Mouse (Mus musculus) T-cell, adult 2 months (primary cell): ENCODE data around the gene Gm9821.

Experiments
- DNase-seq: peaks from one replicate; pipeline ENCODE4 v3.0.0; 2022; ENCODE audit warnings: low spot score

Gm9821 gene

DNA sequence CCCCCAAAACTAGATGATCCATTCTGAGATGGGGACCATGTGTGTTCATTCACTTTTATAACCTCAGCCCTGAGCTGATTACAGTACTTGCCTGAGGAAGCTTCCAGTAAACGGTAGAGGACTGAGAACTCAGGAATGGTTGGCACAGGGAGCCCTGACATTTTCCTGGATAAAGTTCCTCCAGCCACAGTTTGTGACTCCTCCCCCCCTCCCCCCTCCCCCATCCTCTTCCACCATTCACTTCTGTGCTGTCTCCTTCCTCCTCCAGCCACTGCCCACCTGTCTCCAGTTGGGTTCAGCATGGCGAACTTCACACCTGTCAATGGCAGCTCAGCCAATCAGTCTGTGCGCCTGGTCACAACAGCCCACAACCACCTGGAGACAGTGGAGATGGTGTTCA, 18.6 kb upstream of the Gm9821 start, which contains the start of gene Chrm4:
Gene Chrm4 (plus strand): TSS at position 301 of the 400 bp plus-strand sequence.
- no peak for DNase-seq

DNA sequence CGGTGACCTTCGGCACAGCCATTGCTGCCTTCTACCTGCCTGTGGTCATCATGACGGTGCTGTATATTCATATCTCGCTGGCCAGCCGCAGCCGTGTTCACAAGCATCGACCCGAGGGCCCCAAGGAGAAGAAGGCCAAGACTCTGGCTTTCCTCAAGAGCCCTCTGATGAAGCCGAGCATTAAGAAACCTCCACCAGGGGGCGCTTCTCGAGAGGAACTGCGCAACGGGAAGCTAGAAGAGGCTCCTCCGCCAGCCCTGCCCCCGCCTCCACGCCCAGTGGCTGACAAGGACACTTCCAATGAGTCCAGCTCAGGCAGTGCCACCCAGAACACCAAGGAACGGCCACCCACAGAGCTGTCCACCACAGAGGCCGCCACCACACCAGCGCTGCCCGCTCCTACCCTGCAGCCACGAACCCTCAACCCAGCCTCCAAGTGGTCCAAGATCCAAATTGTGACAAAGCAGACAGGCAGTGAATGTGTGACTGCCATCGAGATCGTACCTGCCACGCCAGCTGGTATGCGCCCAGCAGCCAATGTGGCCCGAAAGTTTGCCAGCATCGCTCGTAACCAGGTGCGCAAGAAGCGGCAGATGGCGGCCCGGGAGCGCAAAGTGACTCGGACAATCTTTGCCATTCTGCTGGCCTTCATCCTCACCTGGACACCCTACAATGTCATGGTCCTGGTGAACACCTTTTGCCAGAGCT, 17.5 kb upstream of the Gm9821 start:
- peak; percentile 73 for DNase-seq

GRCm38 (mm10) chr2:91928534-91929350, 16.8 kb upstream of the Gm9821 start:
- no peak for DNase-seq

- no peak for DNase-seq
Observed at GRCm38 (mm10) chr2:91929455-91929854, 16.0 kb upstream of the Gm9821 start.

GRCm38 (mm10) chr2:91929936-91930335, 15.6 kb upstream of the Gm9821 start:
- no peak for DNase-seq

DNA sequence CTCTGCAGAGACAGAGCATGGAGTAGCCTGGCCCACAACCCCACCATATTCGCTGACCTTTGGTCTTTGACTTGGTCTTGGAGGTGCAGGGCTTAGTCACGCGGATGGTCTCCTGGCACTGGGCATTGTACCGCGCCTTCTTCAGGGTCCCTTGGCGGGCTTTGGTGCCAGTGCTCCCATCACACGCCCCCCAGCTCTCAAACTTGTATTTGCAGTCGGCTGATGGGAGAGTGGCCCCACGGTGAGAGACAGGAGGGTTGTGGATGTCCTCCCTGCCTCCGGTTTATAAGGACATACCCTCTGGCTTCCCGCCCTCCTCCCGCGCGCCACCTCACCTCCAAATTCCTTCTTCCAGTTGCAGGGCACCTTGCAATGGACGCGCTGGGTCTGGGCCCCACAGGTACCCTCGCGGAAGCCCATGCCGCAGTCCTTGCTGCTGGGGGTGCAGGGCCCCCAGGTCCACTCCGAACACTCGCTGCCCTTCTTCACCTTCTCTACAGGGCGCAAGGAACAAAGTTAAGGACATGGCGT, 14.7 kb upstream of the Gm9821 start:
- DNase-seq = no peak

DNA sequence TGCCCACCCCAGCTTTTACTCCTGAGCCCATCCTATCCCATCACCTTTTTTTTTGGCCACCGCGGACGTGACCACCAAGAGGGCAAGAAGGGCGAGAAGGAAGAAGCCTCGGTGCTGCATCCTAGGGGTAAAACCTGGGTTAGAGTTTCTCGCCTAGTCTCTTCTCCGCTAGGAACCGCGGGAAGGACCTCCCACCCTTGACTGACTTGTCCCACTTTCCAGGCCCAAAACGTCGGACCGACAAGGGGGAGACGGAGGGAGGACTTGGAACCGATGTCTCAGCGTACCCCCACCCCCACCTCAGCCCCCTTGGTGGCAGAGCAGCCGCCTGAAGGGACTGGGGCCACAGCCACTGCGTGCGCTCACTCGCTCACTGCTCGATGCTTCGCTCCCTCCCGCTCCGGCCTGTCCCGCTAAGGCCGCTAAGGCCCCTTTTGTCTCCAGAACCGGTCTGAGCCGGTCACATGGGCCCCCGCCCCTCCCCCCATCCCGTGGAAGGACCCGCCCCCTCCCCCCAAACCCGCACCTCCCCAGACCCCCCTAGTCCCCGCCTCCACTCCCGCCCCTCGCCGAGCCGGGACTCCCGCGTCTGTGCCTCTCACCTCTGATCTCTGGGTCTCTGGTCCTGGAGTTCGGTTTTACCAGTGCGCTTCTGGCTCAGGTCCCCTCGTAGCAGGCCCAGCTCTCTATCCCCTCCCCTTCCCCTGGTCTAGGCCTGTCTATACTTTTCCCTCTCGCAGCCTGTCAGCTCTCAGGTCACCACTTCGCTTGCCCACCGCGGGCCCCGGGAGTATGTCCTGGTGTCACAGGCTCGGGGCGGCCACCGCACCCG, 14.0 kb upstream of the Gm9821 start:
- DNase-seq = no peak

DNA sequence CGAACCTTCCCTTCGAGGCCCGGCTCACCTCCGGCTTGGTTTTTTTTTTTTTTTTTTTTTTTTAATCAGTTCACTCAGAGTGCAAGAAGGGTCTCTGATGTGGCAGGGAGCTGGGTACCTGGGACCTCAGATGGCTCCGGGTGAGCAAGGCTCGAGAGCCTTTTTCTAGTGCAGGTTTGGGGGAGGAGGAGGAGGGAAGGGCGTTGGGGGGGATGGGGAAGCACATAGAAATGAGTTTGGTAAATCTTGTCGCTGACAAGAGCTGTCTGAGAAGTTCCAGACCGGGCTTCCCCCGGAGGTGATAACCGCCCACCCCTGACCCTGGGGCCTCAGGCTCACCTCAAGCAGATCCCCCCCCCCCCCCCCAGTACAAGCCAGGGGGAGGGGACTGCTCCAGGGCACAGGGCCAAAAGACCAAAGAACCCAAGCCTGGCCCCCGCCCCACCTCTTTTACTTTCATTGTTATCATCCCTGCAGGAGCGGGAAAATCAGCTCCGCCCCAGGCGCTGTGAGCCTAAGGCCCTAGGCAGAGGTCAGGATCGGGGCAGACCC, 13.3 kb upstream of the Gm9821 start, which contains the start of gene Mdk:
Gene Mdk (minus strand): TSS at position 138 of the 552 bp plus-strand sequence.
- DNase-seq = no peak

DNA sequence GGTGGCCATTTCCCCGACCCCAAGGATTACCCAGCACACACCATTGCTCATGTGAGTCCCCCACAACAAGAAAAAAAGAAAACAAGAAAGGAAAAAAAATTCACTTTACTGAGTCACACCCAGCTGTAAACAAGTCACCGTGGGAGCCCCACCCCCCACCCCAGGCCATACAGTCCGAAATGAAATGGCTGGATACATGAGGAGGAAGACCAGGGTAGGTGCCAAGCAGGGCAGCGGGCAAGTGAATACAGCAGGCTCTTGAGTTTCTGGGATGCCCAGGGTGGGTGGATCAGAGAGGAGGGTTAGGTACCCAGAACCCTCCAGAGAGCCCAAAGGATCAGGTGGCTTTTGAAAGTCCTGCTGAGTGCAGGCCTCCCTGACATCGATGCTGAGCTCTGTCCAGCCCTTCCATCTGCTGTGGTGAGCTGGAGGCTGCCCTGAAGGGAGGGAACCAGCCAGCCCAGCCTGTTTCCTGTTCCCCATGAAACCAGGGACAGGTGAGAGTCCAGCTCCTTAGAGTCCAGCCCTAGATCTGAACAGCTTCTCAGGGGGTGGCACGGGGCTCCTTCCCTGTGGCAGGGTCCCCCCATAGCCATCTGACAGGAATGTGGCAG, 12.7 kb upstream of the Gm9821 start:
- no peak for DNase-seq

GRCm38 (mm10) chr2:91933471-91933870, 12.0 kb upstream of the Gm9821 start:
- DNase-seq = no peak

- no peak for DNase-seq
Observed at GRCm38 (mm10) chr2:91934016-91934415, 11.5 kb upstream of the Gm9821 start.

- no peak for DNase-seq
Observed at GRCm38 (mm10) chr2:91934826-91935525, 10.5 kb upstream of the Gm9821 start.

DNA sequence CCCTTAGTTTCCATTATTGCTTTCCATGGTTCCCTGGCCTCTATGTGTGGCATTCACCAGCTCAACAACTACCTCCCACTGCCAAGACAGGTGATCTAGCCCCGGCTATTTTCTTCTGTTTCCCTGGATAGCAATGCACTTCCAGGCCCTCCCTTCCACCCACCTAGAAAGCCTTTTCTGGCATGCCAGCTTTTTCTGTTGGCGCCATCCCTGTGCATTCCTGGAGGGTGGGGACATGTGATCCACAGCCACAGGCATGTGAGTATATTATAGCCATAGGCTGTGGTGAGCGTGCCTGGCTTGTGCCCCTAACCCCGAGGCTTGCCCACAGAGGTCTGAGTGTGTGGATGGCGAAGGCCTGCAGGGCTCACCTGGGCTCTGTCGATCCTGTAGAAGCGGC, 9.3 kb upstream of the Gm9821 start:
- no peak for DNase-seq

GRCm38 (mm10) chr2:91939303-91939935, 6.1 kb upstream of the Gm9821 start:
- no peak for DNase-seq

- DNase-seq = no peak
Observed at GRCm38 (mm10) chr2:91942356-91942755, 3.1 kb upstream of the Gm9821 start.

- DNase-seq = peak; percentile 83
Observed at GRCm38 (mm10) chr2:91944170-91944950, 1.1 kb upstream of the Gm9821 start.

- DNase-seq = no peak
Observed at GRCm38 (mm10) chr2:91946836-91947235, 1.3 kb downstream of the Gm9821 start.

- DNase-seq = no peak
Observed at GRCm38 (mm10) chr2:91947397-91948150, 2.1 kb downstream of the Gm9821 start.

DNA sequence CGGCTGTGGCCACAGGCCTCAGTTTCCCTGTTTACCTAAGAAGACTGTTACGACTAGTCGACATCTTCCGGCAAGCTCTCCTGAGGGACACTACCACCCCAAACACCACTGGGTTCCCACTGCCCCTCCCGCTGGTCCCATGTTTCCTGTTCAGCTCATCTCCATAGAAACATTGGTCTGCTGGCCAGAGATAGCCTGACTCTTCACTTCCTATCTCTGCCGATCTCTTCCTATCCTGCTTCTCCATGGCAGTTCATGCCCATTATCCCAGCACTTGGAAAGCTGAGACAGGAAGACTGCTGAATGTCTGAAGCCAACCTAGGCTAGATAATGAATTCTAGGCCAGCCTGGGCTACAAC, 2.6 kb downstream of the Gm9821 start:
- no peak for DNase-seq
